Mouse (Mus musculus): ENCODE results near the gene Hnrnpf. TPM values are rescaled to one million over a fixed set of nuclear protein-coding genes. Genes with fewer than 3 reads are reported as not detected.

Gene Hnrnpf
- 374 TPM for polyA plus RNA-seq (2012; fragmentation: generic; extraction: Trizol)
- long read RNA-seq, experiment 1, transcript Hnrnpf-208 (4 exons, 956 nt), result minor isoform, 42 of 516 reads
- long read RNA-seq, experiment 1, transcript Hnrnpf-209 (3 exons, 2,280 nt), result minor isoform, 88 of 516 reads
- long read RNA-seq, experiment 1, transcript Hnrnpf-210 (1 exons, 1,922 nt), result minor isoform, 51 of 516 reads
- long read RNA-seq, experiment 1, transcript Hnrnpf-201 (4 exons, 2,147 nt), result major isoform, 177 of 516 reads
- long read RNA-seq, experiment 1, partial matches to known transcripts, result 141 of 516 reads
- long read RNA-seq, experiment 1, other reads (novel, unspliced or antisense), result 15 of 516 reads
- long read RNA-seq, experiment 2, transcript Hnrnpf-201 (4 exons, 2,147 nt), result major isoform, 2,305 of 4,356 reads
- long read RNA-seq, experiment 2, transcript Hnrnpf-209 (3 exons, 2,280 nt), result minor isoform, 379 of 4,356 reads
- long read RNA-seq, experiment 2, transcript Hnrnpf-210 (1 exons, 1,922 nt), result minor isoform, 29 of 4,356 reads
- long read RNA-seq, experiment 2, transcript Hnrnpf-208 (4 exons, 956 nt), result minor isoform, 159 of 4,356 reads
- long read RNA-seq, experiment 2, partial matches to known transcripts, result 842 of 4,356 reads
- long read RNA-seq, experiment 2, other reads (novel, unspliced or antisense), result 639 of 4,356 reads

GRCm38 (mm10) chr6:117900126-117901080 is at the start of gene Hnrnpf:
Hnrnpf (plus strand) TSS chr6:117900324.
- H3K36me3 ChIP-seq (ENCODE audit: control insufficient read depth, insufficient read depth), result no peaks in the 10 kb centered on the region
- TF ChIP-seq MYOG (IDR thresholded peaks at IDR 0.05; ENCODE audit: control insufficient read depth, extremely low read depth, insufficient read length) (no peak), MYOD1 (IDR thresholded peaks at IDR 0.05; ENCODE audit: control insufficient read depth, insufficient read length, low read depth) (no peak), CTCF (IDR thresholded peaks at IDR 0.05; ENCODE audit: control insufficient read depth, insufficient read depth, insufficient read length) (no peak), CEBPB (IDR thresholded peaks at IDR 0.05; ENCODE audit: low read depth) (peak; percentile 58), FOSL1 (IDR thresholded peaks at IDR 0.05; ENCODE audit: insufficient read depth, low read length, poor library complexity, severe bottlenecking) (no peak), MAX (IDR thresholded peaks at IDR 0.05) (no peak), USF1 (IDR thresholded peaks at IDR 0.05; ENCODE audit: low read depth) (no peak)
- no peaks in the 10 kb centered on the region for H3K79me3 ChIP-seq (ENCODE audit: low read depth)
- H3ac ChIP-seq (ENCODE audit: control insufficient read depth, insufficient read length, low read depth), result no peak within 1 kb of the TSS
- no peaks in the 10 kb centered on the region for H3K27me3 ChIP-seq (ENCODE audit: control insufficient read depth, insufficient read depth, insufficient read length)
- peaks cover under 1% of the 10 kb centered on the region for H3K79me2 ChIP-seq (ENCODE audit: control insufficient read depth, insufficient read depth)
- H3K4me3 ChIP-seq (ENCODE audit: insufficient read depth, poor library complexity, severe bottlenecking), result no peak within 1 kb of the TSS

DNA sequence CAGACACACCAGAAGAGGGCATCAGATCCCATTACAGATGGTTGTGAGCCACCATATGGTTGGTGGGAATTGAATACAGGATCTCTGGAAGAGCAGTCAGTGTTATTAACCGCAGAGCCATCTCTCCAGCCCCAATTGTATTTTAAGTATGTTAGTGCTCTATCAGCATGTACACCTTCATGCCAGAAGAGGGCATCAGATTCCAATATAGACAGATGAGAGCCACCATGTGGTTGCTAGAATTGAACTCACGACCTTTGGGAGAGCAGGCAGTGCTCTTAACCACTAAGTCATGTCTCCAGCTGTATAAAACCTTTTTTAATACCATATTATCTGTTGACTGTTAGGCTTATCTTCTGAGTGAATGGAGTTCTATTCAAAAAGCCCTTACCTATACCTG is 48.4 kb upstream of the Hnrnpf start:
- no peaks in the 10 kb centered on the region for H3K27me3 ChIP-seq (ENCODE audit: control insufficient read depth, insufficient read depth, insufficient read length)
- no peaks in the 10 kb centered on the region for H3K79me2 ChIP-seq (ENCODE audit: control insufficient read depth, insufficient read depth)
- H3K36me3 ChIP-seq (ENCODE audit: control insufficient read depth, insufficient read depth), result peaks cover 10% of the 10 kb centered on the region
- no peaks in the 10 kb centered on the region for H3K79me3 ChIP-seq (ENCODE audit: low read depth)
- TF ChIP-seq MAX (IDR thresholded peaks at IDR 0.05) (no peak), CEBPB (IDR thresholded peaks at IDR 0.05; ENCODE audit: low read depth) (no peak), FOSL1 (IDR thresholded peaks at IDR 0.05; ENCODE audit: insufficient read depth, low read length, poor library complexity, severe bottlenecking) (no peak), CTCF (IDR thresholded peaks at IDR 0.05; ENCODE audit: control insufficient read depth, insufficient read depth, insufficient read length) (no peak), MYOD1 (IDR thresholded peaks at IDR 0.05; ENCODE audit: control insufficient read depth, insufficient read length, low read depth) (no peak), USF1 (IDR thresholded peaks at IDR 0.05; ENCODE audit: low read depth) (no peak), MYOG (IDR thresholded peaks at IDR 0.05; ENCODE audit: control insufficient read depth, extremely low read depth, insufficient read length) (no peak)
- H3ac ChIP-seq (ENCODE audit: control insufficient read depth, insufficient read length, low read depth), result no peak overlapping the region
- no peak overlapping the region for H3K4me3 ChIP-seq (ENCODE audit: insufficient read depth, poor library complexity, severe bottlenecking)

DNA sequence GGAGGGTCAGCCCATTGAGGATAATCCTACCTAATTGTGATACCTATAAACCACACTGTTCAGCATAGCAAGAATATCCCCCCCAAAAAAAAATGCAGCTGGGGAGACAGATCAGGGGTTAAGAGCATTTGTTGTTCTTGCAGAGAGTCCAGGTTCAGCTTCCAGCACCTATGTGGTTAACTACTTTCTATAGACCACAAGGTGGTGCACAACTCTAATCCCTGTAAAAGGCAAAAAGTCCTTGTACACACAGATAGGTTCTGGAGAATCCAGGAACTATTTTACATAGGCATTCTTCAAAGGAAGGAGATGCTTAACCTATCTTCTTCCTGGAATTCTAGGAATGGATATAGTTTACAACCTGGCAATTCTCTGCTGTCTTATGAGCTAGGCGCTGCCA is 42.1 kb upstream of the Hnrnpf start:
- no peaks in the 10 kb centered on the region for H3K36me3 ChIP-seq (ENCODE audit: control insufficient read depth, insufficient read depth)
- no peaks in the 10 kb centered on the region for H3K27me3 ChIP-seq (ENCODE audit: control insufficient read depth, insufficient read depth, insufficient read length)
- H3K79me2 ChIP-seq (ENCODE audit: control insufficient read depth, insufficient read depth), result no peaks in the 10 kb centered on the region
- H3K79me3 ChIP-seq (ENCODE audit: low read depth), result no peaks in the 10 kb centered on the region
- no peak overlapping the region for H3ac ChIP-seq (ENCODE audit: control insufficient read depth, insufficient read length, low read depth)
- TF ChIP-seq CTCF (IDR thresholded peaks at IDR 0.05; ENCODE audit: control insufficient read depth, insufficient read depth, insufficient read length), result no peak
- no peak for TF ChIP-seq FOSL1 (IDR thresholded peaks at IDR 0.05; ENCODE audit: insufficient read depth, low read length, poor library complexity, severe bottlenecking)
- TF ChIP-seq MYOD1 (IDR thresholded peaks at IDR 0.05; ENCODE audit: control insufficient read depth, insufficient read length, low read depth), result no peak
- no peak for TF ChIP-seq MAX (IDR thresholded peaks at IDR 0.05)
- no peak for TF ChIP-seq CEBPB (IDR thresholded peaks at IDR 0.05; ENCODE audit: low read depth)
- TF ChIP-seq MYOG (IDR thresholded peaks at IDR 0.05; ENCODE audit: control insufficient read depth, extremely low read depth, insufficient read length), result no peak
- no peak for TF ChIP-seq USF1 (IDR thresholded peaks at IDR 0.05; ENCODE audit: low read depth)
- no peak overlapping the region for H3K4me3 ChIP-seq (ENCODE audit: insufficient read depth, poor library complexity, severe bottlenecking)

DNA sequence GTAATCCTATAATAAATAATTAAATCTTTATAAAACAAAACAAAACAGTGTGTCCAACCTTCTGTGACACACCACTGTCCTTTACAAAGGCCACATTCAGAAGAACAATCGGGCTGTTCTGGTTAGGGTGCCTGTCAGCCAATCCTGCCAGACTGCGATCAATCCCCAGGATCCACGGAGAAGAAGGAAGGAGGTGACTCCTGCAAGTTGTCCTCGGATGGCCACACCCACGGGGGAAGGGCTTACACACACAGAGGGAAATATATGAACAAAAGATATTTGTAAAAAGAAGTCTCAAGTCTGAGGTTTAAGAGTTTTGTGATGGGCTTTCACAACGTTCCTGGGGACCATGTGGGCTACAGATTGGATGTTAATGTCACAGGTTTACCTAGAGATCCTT is 38.3 kb upstream of the Hnrnpf start, which contains the start of gene Zfp239:
Gene Zfp239 (plus strand): TSS at position 253 of the 400 bp plus-strand sequence.
- Histone ChIP-seq H3K4me3 (ENCODE audit: insufficient read depth, poor library complexity, severe bottlenecking) (peak within 1 kb of the TSS; percentile 40), H3K79me2 (ENCODE audit: control insufficient read depth, insufficient read depth) (no peaks in the 10 kb centered on the region), H3ac (ENCODE audit: control insufficient read depth, insufficient read length, low read depth) (peak within 1 kb of the TSS; percentile 58), H3K27me3 (ENCODE audit: control insufficient read depth, insufficient read depth, insufficient read length) (no peaks in the 10 kb centered on the region), H3K79me3 (ENCODE audit: low read depth) (no peaks in the 10 kb centered on the region), H3K36me3 (ENCODE audit: control insufficient read depth, insufficient read depth) (no peaks in the 10 kb centered on the region)
- TF ChIP-seq MYOG (IDR thresholded peaks at IDR 0.05; ENCODE audit: control insufficient read depth, extremely low read depth, insufficient read length) (no peak), FOSL1 (IDR thresholded peaks at IDR 0.05; ENCODE audit: insufficient read depth, low read length, poor library complexity, severe bottlenecking) (no peak), USF1 (IDR thresholded peaks at IDR 0.05; ENCODE audit: low read depth) (no peak), CTCF (IDR thresholded peaks at IDR 0.05; ENCODE audit: control insufficient read depth, insufficient read depth, insufficient read length) (no peak), MAX (IDR thresholded peaks at IDR 0.05) (no peak), CEBPB (IDR thresholded peaks at IDR 0.05; ENCODE audit: low read depth) (no peak), MYOD1 (IDR thresholded peaks at IDR 0.05; ENCODE audit: control insufficient read depth, insufficient read length, low read depth) (no peak)

- no peaks in the 10 kb centered on the region for H3K79me3 ChIP-seq (ENCODE audit: low read depth)
- H3ac ChIP-seq (ENCODE audit: control insufficient read depth, insufficient read length, low read depth), result no peak overlapping the region
- no peak overlapping the region for H3K4me3 ChIP-seq (ENCODE audit: insufficient read depth, poor library complexity, severe bottlenecking)
- TF ChIP-seq MYOD1 (IDR thresholded peaks at IDR 0.05; ENCODE audit: control insufficient read depth, insufficient read length, low read depth) (no peak), FOSL1 (IDR thresholded peaks at IDR 0.05; ENCODE audit: insufficient read depth, low read length, poor library complexity, severe bottlenecking) (no peak), MYOG (IDR thresholded peaks at IDR 0.05; ENCODE audit: control insufficient read depth, extremely low read depth, insufficient read length) (no peak), MAX (IDR thresholded peaks at IDR 0.05) (no peak), CTCF (IDR thresholded peaks at IDR 0.05; ENCODE audit: control insufficient read depth, insufficient read depth, insufficient read length) (no peak), USF1 (IDR thresholded peaks at IDR 0.05; ENCODE audit: low read depth) (no peak), CEBPB (IDR thresholded peaks at IDR 0.05; ENCODE audit: low read depth) (no peak)
- no peaks in the 10 kb centered on the region for H3K36me3 ChIP-seq (ENCODE audit: control insufficient read depth, insufficient read depth)
- no peaks in the 10 kb centered on the region for H3K79me2 ChIP-seq (ENCODE audit: control insufficient read depth, insufficient read depth)
- no peaks in the 10 kb centered on the region for H3K27me3 ChIP-seq (ENCODE audit: control insufficient read depth, insufficient read depth, insufficient read length)
Measured at GRCm38 (mm10) chr6:117862465-117862864, 37.7 kb upstream of the Hnrnpf start.

Measured in C2C12 (cell line).